Mouse (Mus musculus) gonadal fat pad, adult 2 months (tissue): ENCODE measurements around the gene Maneal. TPM values are rescaled to one million over a fixed set of nuclear protein-coding genes. Genes with fewer than 3 reads are reported as not detected.

Source experiments
- DNase-seq: peaks from one replicate; pipeline ENCODE4 v3.0.0-alpha.2; 2012; ENCODE audit warnings: low read depth
- polyA plus RNA-seq: library from polyadenylated mRNA; depleted of rRNA; stranded (reverse); fragments of >200 nt; gene quantifications from 2 replicates; pipeline ENCODE4 v1.2.3, GENCODE M21; 2012; rRNA removed

Maneal gene
- 0.19 and 0.23 TPM in 2 replicates for polyA plus RNA-seq

DNA sequence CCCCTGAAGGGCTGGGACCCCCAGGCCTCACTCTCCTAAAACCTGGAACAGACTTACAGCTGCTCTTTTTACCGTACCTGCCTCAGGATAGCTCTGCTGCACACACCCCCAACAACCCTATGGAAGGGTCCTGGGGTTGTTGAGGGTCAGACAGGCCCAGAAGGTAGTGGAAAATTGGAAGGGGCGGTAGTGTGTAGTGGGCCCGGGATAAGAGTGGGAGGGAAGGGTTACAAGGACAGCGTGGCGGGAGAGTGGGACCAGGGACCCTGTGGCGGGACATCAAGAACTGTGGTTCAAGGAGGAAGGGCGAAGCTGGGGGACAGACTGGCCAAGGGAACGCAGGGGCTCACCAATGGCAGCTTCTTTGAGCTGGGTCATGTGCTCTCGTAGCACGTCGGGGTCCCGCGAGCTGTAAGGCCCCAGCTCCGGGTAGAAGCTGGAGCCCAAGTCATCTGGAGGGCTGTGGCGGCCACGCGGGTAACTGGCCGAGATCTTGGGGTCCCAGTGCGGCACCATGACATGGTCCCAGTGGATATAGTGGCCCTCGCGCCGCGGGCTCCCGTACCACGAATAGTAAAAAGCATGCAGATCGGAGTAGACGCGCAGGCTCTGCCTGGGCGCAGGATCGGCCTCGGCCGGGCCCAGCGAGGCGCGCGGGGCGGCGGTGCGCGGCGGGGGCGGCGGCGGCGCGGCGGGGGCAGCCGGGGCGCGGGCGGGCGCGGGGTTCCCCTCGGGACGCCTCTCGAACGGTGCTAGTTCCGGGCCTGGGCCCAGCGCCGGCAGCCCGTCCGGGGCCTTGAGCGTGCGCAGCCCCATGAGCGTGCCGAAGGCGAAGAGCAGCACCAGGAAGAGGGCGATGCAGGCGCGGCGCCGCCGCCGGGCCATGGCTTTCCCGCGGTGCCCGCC is at the start of gene Maneal:
TSS of gene Maneal (minus strand) at position 889 of the 906 bp plus-strand sequence.
- no peak for DNase-seq

DNA sequence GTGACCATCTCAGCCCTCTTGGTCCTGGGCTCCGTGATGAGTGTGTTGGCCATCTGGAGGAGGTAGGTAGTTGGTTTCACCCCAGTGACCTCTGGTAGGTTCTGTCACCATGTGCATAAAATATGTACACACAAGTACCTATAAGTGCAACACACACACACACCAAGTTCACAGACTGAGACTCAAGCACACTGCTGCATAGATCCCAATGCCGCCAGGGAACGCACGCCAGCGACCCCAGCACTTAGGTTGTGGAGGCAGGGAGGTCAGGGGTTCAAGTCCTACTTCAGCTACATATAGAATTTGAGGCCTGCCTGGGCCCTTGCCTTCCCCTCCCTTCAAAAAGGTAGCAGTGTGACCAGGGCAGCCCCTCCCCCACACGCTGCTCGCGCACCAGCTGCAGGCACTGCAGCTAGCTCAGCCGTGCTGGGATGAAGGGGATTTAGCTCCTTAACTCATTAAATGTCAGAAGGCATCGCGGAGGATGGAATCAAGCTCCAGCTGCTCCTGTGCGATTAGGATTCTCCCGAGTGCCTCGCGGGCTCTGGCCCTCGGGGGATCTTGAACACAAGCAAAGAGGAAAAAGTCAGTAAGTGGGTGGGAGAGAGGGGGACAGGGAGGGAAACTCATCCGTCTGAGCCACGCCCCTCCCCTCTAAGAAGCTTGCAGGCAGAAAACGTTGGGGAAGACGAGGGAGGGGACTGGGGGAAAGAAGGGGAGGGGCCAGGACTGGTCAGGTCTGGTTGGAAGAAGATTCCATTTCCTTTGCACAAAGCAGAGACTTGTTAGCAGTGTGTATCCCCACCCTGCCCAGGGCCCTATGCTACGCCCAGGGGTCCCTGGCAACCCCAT is 44.2 kb upstream of the Maneal start:
- no peak for DNase-seq

DNA sequence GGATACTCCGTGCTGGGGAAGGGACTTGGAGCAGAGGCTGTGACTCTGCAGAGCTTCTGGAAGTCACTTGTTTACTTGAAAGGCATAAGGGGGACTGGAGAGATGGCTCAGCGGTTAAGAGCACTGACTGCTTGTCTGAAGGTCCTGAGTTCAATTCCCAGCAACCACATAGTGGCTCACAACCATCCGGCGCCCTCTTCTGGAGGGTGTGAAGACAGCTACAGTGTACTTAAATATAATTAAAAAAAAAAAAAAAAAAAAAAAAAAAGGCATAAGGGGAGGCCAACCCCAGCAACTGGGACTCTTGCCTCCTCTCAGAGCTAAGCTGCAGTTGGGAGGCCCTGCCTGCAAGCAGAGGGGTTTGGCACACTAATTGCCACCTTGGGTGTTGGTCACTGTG is 43.4 kb upstream of the Maneal start:
- no peak for DNase-seq

DNA sequence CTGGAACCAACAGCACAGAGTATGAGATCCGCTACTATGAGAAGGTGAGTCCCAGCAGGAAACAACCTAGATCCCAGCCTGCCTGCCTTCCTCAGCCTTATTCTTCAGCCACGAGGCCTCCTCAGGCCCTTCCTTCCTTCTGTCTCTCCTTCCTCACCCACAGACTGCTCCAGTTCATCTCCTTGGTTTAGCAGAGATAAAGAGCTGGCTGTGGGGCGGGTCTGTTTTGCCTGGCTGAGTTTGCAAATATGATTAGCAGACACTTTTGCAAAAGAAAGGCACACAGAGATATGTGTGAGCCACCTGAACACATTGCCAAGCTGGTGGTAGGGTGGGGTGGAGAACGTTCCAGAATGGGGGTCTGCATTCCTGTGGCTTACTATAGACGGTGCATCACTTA is 37.9 kb upstream of the Maneal start:
- no peak for DNase-seq

DNA sequence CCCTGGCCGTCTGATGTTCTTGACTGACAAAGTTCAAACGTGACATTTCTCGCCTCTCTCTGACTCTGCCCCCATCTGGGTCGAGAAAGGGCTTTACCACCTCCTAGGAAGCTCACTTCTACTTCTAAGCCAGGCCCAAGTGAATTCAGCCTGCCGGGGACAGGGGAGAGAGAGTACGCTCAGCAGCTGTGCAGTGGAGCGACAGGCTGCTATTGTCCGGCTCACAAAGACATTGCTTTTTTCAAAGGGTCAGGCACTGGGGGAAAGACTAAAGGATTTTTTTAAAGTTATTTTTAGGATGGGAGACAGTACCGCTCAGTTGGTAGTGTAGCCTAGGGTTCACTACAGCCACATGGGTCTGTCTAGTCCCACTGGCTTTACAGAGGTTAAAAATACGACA is 36.5 kb upstream of the Maneal start:
- DNase-seq, result no peak

DNA sequence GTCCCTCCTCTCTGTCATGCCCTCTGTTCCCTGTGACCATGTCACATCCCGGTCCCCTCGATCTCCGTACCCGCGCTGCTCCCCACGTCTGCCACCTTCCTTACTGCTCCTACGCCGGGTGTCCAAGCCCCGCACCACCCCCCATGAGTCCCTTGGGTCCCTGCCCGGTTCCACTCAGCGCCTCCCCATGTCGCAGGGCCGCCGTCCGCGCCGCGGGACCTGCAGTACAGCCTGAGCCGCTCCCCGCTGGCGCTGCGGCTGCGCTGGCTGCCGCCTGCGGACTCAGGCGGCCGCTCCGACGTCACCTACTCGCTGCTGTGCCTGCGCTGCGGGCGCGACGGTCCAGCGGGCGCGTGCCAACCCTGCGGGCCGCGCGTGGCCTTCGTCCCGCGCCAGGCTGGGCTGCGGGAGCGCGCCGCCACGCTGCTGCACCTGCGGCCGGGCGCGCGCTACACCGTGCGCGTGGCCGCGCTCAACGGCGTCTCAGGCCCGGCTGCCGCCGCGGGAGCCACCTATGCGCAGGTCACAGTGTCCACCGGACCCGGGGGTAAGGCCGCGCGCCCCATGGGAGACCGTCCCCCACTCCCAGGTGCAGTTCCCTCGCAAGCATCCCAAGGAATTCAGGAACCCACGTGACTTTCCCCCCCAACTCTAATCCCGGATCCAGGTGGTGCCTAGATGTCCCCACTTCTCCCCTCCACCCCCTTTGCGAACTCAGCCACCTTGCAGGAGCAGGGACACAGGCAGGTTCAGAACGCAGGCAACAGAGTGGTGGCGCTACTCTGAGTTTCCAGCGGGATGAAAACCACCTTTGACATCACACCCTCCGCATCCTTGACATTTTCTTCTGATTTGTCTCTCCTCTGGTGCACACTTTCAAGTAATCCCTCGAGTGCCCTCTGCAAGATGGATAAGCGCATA is 32.8 kb upstream of the Maneal start:
- no peak for DNase-seq

DNA sequence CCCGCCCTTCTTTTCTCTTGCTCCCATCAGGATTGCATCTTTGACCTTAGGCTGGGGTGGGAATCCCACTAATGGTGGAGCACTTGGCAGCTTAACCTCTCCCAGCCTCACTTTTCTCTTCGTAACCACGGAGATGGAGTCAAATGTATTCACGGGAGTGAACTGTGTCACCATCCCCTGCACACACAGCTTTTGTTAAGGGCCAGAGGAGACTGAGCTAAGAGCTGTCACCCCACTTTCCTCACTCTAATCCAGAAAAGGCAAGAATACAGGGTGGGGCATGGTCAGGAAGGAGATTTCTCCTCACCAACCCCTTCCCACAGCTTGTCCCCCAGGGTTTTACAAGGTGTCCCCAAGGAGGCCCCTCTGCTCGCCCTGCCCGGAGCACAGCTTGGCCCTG is 31.8 kb upstream of the Maneal start:
- DNase-seq, result no peak

DNA sequence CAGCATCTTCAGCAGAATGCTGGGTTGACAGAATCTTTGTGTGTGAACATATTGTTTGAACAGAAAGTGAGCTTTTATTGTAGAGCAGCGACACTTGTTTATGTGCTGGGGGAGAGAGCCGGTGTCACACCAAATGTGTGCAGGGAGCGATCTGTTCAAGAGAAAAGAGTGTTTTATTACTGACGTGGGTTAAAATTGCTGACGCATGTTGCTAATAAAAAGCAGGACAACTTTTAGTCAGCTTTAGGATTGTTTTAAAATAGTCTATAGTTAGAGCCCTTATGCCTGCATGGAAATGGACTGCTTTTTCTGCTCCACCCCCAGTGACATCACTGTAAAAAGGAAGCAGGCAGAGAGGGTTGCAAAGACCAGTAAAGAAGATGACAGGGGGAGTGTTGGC is 28.9 kb upstream of the Maneal start:
- DNase-seq, result no peak

DNA sequence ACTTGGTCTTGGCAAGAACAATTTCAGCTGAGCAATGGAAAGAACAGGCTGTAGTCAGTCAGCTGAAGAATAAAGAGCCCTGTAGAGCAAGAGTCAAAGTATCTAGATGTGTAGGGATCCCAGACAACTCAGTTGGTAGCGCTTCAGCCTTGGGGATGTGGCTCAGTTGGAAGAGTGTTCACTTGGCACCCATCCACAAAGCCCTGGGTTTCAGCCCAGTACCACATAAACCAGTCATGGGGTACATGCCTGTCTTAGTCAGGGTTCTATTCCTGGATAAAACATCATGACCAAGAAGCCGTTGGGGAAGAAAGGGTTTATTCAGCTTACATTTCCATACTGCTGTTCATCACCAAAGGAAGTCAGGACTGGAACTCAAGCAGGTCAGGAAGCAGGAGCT is 28.0 kb upstream of the Maneal start:
- DNase-seq, result no peak

DNA sequence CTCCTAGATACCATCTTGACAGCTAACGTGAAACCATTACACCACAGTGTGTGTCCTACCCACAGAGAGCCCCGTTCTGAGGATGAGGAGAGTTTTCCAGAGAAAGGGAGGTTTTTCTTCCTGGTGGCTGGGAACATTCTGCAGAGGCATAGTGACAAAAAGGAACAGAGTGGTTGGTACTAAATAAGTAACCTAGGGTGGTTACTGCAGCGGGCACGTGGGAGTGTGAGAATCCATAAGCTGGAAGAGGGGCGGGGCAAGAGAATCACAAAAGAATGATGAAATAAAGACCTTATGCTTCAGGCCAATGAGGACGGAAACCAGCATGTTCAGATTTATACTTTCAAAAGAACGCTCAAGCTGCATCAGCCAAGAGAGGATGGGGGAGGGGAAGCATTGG is 26.7 kb upstream of the Maneal start:
- DNase-seq, result no peak

DNA sequence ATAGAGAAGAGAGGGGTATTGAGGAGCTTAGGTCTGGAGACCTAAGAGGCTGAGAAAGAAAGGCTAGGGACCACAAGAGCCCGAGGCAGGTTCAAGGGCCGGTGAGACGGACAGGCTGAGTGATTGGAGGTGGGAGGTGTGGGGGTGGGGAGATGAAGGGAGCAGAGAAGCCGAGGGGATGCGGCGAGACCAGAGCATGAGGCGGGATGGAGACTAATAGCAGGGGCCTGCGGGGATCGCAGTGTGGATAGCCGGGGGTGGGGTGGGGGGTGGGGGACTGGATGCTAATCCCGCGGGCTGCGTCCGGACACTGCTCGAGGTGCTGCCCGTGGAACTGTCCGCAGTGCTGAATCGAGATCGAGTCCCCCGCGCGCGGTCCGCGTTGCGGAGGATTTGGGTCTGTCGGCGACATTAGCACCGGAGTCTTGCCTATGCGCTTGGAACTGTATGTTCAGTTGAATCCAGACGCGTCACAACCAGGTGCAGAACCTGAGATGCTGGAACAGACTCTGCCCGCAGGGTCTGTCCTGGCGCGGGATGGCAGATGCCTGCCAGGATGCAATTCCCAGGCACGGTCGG is 20.3 kb upstream of the Maneal start:
- no peak for DNase-seq

DNA sequence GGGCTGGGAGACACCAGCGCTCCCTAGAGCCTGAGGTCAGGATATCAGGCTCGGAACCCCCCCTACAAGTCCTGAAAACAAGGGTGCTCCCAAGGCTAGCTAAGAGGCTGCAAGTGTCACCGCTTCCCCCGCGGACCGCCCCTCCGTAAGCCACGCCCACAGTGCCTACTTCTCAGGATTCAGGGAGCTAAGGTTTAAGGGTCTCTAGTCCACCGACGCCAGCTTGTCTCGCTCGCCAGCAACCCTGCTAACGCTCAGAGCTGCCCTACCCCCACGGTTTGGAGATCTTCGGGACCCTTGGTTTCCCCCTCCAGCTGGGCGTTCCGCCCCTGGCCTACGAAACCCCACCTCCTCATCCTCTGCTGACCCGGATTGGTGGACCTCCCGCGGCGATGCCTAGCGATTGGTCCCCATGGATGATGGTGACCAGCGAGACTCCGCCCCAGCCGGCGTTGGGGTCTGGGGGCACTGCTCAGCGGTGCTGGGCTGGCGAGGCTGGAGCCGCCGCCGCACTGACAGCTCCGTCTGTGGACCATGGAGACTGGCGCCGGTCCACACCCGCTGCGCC is 19.5 kb upstream of the Maneal start:
- DNase-seq, result no peak

DNA sequence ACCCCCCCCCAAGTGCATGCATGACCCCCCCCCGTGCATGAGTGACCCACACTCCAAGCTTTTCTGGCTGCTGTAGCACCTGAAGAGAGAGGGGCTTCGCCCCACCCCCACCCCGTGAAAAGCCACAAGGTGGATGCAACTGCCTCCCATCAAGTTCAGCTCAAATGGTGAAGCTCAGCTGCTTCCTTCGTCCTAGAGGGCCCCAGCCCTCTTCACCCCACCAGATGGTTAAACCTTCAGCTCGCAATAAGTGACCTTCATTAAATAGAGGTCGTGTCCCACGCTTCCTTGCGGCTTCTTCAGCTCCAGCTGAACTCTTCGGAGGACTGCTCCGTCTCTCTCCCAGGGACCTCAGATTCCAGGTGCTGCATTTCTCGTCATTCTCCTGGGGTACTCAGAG is 18.6 kb upstream of the Maneal start, which contains the start of gene Epha10:
TSS of gene Epha10 (plus strand) at position 301 of the 400 bp plus-strand sequence.
- DNase-seq, result no peak

DNA sequence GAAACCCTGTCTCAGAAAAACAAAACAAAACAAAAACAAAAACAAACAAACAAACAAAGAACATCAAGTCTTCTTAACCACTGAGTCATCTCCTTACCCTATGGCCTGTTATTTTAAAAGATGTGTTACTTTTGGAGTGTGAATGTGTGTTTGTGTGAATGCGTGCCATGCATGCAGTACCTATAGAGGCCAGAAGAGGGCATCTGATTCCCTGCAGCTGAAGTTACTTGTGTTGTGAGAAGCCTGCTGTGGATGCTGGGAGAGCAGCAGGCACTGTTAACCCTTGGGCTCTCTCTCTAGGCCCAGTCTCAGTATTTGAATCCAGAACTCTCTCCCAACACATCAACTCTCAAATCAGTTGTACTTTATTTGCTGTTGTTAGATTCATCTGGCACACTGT is 10.7 kb upstream of the Maneal start:
- no peak for DNase-seq

DNA sequence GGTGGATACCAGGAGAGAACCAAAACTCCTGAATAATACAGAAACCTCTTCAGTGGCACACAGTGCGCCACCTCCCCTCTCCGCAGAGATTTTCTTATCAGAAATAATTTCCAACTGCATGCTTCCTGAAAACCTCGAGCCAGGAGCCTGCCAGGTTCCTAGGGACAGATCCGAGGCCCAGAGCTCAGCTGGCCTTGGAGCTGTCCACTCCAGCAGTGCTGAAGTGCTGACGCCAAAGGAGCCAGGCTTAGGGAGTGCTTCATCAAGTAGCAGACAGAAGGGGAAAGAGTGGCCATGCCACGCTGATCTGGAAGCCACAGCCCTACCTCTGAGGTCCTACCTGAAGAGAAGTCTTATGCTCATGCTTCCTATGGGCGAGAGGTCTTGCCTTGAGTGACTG is 1.5 kb downstream of the Maneal start:
- no peak for DNase-seq

DNA sequence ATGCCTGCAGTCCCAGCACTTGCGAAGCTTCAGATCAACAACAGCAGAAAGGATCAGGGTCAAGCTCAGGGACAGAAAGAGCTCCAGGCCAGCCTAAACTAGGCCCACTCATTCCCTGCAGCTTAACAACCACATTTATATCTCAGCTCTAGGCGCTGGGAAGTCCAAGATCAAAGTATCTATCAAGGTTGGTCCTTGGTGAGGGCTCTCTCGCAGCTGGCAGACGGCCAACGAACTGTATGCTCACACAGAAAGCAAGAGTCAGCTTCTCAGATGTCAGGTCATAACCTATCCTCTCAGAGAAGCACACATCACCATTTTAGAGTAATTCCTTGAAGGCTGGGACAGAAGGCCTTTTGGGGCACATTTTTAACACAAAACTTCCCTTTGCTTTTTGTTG is 3.6 kb downstream of the Maneal start:
- no peak for DNase-seq

DNA sequence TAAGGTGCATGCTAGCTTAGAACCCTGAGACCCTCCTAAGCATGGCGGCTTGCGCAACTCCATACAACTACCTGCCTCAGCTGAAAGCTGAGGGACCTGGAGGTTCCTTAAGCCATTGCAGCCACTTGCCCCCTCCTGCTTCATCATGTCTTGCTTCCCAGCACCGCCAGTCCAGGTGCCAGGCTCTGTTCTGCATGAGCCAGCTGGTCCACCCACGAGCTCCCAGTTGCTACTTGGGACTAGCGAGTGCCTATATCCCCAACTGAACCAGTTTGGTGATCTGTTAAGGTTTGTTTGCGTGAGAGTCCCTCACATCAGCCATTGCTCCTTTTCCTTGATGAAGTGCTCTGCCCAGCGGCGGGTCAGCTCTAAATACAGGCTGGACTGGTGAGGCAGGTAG is 5.7 kb downstream of the Maneal start:
- DNase-seq, result no peak

DNA sequence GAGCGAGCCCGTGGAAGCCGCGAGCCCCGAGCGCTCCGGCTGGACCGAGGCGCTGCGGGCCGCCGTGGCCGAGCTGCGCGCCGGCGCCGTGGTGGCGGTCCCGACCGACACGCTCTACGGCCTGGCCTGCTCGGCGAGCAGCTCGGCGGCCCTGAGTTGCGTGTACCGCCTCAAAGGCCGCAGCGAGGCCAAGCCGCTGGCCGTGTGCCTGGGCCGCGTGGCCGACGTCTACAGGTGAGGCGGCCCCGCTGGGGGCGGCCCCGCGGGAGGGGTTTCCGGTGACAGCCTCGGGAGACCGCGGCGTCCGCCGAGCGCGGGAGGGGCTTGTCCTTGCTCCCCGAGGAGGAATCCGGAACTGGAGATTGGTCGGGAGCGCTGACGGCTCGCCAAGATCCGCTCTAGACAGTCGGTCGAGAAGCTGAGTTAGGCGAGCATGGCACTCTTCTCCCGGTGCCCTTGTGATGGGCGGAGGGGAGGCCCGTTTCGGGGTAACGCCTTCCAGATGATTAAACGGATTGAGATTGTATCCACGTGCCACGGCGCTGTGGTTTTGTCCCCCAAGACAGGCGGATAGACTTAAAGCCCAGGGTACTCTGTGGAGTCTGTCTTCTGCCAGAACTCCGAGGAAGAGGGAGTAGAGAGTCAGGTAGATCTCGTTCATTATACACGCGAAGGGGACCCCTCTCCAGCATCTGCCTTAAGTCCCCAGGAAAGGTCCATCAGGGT is 10.9 kb downstream of the Maneal start, which contains the start of gene 1110065P20Rik:
TSS of gene 1110065P20Rik (minus strand) at position 264 of the 726 bp plus-strand sequence.
- no peak for DNase-seq

DNA sequence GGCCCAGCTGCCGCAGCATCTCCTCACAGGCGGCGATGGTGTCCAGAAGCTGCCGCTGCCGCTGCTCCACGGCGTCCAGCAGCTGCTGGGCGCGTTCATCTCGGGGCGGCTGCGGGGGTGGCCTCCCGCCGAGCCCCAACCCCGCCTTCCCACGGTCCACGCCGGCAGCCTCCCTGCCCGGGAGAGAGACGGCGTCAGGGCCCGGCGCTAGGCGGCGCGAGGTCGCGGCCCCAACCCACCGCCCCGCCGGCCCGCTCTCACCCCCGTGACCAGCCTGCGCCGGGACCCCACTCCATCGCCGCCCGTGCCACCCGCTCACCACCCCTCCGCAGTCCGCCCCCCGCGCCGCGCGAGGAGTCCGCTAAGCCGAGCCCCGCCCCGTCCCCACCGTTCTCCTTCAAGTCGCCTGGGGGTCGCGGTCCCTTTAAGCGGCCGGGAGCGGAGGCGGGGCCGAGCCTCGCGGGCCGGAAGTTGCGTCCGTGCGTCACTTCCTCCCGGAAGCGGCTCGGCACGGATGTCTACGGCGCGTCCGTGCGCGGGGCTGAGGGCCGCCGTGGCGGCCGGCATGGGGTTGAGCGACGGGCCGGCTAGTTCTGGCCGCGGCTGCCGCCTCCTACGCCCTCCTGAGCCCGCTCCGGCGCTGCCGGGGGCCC is 11.6 kb downstream of the Maneal start, which contains the start of gene Yrdc:
TSS of gene Yrdc (plus strand) at position 419 of the 653 bp plus-strand sequence.
- no peak for DNase-seq
